Mouse (Mus musculus) small intestine, adult 2 months (tissue): Measurements from ENCODE around the gene Nsf.

Source experiments
- CTCF ChIP-seq: fragments of 200-500 bp; IDR thresholded peaks from 2 replicates; pipeline ENCODE4 v1.5.1; 2012; ENCODE audit warnings: low read depth, mild to moderate bottlenecking, control low read depth, inconsistent platforms, low read length, moderate library complexity, mixed read lengths; ENCODE audit not compliant: insufficient replicate concordance, insufficient read length; ENCODE audit errors: extremely low read depth
- POLR2A ChIP-seq: fragments of 200-500 bp; IDR thresholded peaks from 2 replicates; pipeline ENCODE4 v1.6.1; 2012; ENCODE audit warnings: low read depth, mild to moderate bottlenecking, control low read depth, inconsistent platforms, low read length, moderate library complexity

DNA sequence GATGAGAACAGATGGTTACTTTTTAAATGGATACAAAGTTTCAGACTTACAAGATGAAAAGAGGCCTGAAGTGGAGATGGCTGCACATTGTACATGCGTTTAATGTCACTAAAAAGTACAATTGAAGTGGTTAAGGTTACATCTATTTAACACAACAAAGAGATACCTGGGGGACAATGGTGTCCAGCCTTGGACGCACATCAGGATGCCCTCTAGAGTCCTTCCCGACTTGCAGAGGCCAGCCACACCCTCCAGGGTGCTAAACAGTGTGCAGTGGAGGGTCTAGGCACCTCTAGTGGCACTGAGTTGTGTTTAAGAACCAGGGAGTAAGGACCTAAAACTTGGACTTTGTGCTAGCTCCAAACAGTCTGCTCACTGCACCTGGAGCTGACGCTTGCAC, 89.4 kb downstream of the Nsf start:
- TF ChIP-seq CTCF (no peak), POLR2A (no peak)
